Mouse (Mus musculus): Measurements from ENCODE around the gene Fars2. TPM values are rescaled to one million over a fixed set of nuclear protein-coding genes. Genes with fewer than 3 reads are reported as not detected.

Fars2 gene
- total and polyA plus RNA-seq, 3 experiments: 32.0 to 57.6 (median 54.6) TPM

DNA sequence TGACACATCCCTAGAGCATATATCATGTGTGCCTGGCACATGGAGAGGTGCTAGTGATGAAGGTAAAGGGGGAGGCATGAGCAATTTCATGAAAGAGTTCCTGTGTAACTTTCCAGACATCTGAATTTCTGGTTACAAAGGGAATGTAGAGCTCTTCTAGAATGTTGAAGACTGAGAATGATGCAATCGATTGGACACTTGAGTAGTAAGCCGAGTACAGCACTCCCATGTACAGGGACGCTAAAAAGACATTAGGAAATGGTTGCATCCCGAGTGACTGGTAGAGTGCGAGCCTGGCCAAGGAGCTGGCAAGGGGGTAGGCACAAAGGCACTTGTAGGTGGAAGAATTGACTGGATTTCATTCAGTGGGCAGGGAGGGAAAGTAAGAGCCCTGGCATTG is 102.3 kb downstream of the Fars2 start:
- no peak for ATAC-seq (ENCODE audit: extremely low read depth, insufficient number of reproducible peaks, low FRiP score, poor library complexity, severe bottlenecking)
- H3K36me3 ChIP-seq (replicated peaks): peaks cover 35% of the 10 kb centered on the region
- H3K27me3 ChIP-seq (ENCODE audit: insufficient read depth, low read length): no peaks in the 10 kb centered on the region

DNA sequence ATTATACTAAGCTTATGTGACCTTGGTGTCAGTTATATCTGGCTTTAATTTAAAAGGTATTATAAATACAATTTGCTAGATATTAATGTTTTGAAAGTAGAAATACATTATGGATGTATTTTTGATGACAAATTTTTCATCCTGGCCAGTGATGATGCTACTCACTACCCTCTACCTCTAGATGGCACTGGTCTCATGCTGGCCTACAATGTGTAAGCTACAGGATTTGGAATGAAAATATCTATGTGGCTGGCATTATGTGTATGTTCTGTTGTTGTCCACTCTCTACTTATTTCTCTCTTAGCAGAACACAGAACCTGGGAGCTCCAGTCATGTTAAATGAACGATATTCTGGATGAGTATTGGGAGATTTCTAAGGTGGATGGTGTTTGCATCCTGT is 104.7 kb downstream of the Fars2 start:
- no peaks in the 10 kb centered on the region for H3K4me1 ChIP-seq (ENCODE audit: insufficient read depth, low read depth, low read length)
- no peaks in the 10 kb centered on the region for H3K9me3 ChIP-seq (replicated peaks)
- no peaks in the 10 kb centered on the region for H3K27me3 ChIP-seq (ENCODE audit: insufficient read depth, low read length)
- peaks cover 35% of the 10 kb centered on the region for H3K36me3 ChIP-seq (replicated peaks)
- DNase-seq (ENCODE audit: low spot score) (no peak), ATAC-seq (ENCODE audit: extremely low read depth, insufficient number of reproducible peaks, low FRiP score, poor library complexity, severe bottlenecking) (no peak)
- H3K4me3 ChIP-seq (ENCODE audit: low read depth, low read length): no peak overlapping the region
- TF ChIP-seq TAL1 (conservative IDR thresholded peaks at IDR 0.05; ENCODE audit: low read depth, low read length): no peak
- no peak for TF ChIP-seq CTCF (IDR thresholded peaks at IDR 0.05; ENCODE audit: low read depth, low read length)
- TF ChIP-seq POLR2AphosphoS5 (IDR thresholded peaks at IDR 0.05; ENCODE audit: insufficient replicate concordance, low read depth, low read length): no peak
- no peak for TF ChIP-seq GATA1 (IDR thresholded peaks at IDR 0.05; ENCODE audit: borderline replicate concordance, low read length)
- TF ChIP-seq GATA2 (IDR thresholded peaks at IDR 0.05; ENCODE audit: borderline replicate concordance, low read depth, low read length): no peak

More for the DNA sequence above, 102.3 kb downstream of the Fars2 start:
- Histone ChIP-seq H3K4me3 (ENCODE audit: low read depth, low read length) (no peak overlapping the region), H3K9me3 (replicated peaks) (no peaks in the 10 kb centered on the region), H3K4me1 (ENCODE audit: insufficient read depth, low read depth, low read length) (no peaks in the 10 kb centered on the region)
- TF ChIP-seq POLR2AphosphoS5 (IDR thresholded peaks at IDR 0.05; ENCODE audit: insufficient replicate concordance, low read depth, low read length) (no peak), GATA1 (IDR thresholded peaks at IDR 0.05; ENCODE audit: borderline replicate concordance, low read length) (no peak), GATA2 (IDR thresholded peaks at IDR 0.05; ENCODE audit: borderline replicate concordance, low read depth, low read length) (no peak), CTCF (IDR thresholded peaks at IDR 0.05; ENCODE audit: low read depth, low read length) (no peak), TAL1 (conservative IDR thresholded peaks at IDR 0.05; ENCODE audit: low read depth, low read length) (no peak)
- DNase-seq (ENCODE audit: low spot score): no peak

DNA sequence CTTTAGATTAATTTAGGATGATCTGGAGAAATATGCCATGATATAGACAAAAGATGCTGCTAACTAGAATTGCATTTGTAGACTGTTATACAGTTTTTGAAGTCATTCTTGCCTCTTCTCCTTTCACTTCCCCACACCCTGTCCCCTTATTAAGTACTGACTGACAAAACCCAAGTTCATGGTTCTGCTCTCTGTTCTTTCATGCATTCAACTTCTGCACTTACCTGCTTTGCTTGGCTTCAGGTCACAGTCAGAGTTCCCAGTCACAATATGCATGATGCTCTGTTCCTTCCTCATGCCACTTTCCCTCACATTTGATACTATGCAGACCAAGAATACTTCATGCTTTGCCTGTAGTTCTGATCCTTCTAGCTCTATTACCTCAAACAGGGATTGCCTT is 105.5 kb downstream of the Fars2 start:
- no peaks in the 10 kb centered on the region for H3K27me3 ChIP-seq (ENCODE audit: insufficient read depth, low read length)
- H3K4me1 ChIP-seq (ENCODE audit: insufficient read depth, low read depth, low read length): no peaks in the 10 kb centered on the region
- ATAC-seq (ENCODE audit: extremely low read depth, insufficient number of reproducible peaks, low FRiP score, poor library complexity, severe bottlenecking) (no peak), DNase-seq (ENCODE audit: low spot score) (no peak)
- TF ChIP-seq TAL1 (conservative IDR thresholded peaks at IDR 0.05; ENCODE audit: low read depth, low read length): no peak
- TF ChIP-seq CTCF (IDR thresholded peaks at IDR 0.05; ENCODE audit: low read depth, low read length): no peak
- TF ChIP-seq GATA1 (IDR thresholded peaks at IDR 0.05; ENCODE audit: borderline replicate concordance, low read length): no peak
- no peak for TF ChIP-seq POLR2AphosphoS5 (IDR thresholded peaks at IDR 0.05; ENCODE audit: insufficient replicate concordance, low read depth, low read length)
- no peak for TF ChIP-seq GATA2 (IDR thresholded peaks at IDR 0.05; ENCODE audit: borderline replicate concordance, low read depth, low read length)
- peaks cover 32% of the 10 kb centered on the region for H3K36me3 ChIP-seq (replicated peaks)
- H3K9me3 ChIP-seq (replicated peaks): no peaks in the 10 kb centered on the region
- no peak overlapping the region for H3K4me3 ChIP-seq (ENCODE audit: low read depth, low read length)

DNA sequence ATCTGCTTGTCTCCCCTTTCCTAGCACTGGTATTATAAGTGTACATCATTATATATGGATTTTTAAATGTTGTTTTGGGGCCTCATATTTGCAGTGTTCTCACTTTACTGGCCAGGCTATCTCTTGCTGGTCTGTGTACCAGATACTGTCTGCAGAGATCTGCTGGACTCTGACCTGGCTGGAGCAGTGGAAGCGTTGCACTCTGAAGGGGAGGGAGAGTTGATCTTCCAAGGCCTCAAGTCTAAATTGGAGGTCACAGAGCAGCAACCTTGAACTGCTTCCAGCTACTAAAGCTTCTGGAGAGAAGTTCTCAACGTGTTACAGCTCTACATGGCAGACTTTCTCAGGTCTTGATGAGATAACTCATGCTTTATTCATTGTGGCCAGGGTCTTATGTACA is 107.2 kb downstream of the Fars2 start:
- DNase-seq (ENCODE audit: low spot score): no peak

DNA sequence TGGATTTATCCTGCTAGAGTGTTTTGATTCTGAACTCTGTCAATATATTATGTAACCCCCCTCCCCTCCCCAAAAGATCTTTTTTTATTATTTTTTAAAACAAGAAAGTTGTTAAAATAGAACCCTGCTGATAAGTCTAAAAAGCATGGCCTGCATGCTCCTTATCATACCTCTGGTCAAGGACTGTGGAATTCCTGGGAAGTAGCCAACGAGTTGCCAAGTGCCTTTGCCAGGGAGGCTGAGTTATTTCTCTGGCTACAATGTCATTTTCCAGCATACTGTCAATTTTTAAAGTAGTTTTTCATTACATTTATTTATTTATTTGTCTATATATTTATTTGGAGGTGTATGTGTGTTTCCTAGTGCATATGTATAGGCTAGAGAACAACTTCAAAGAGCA is 125.0 kb downstream of the Fars2 start:
- ATAC-seq (ENCODE audit: extremely low read depth, insufficient number of reproducible peaks, low FRiP score, poor library complexity, severe bottlenecking): no peak
- TF ChIP-seq GATA2 (IDR thresholded peaks at IDR 0.05; ENCODE audit: borderline replicate concordance, low read depth, low read length): no peak
- no peak for TF ChIP-seq GATA1 (IDR thresholded peaks at IDR 0.05; ENCODE audit: borderline replicate concordance, low read length)
- TF ChIP-seq POLR2AphosphoS5 (IDR thresholded peaks at IDR 0.05; ENCODE audit: insufficient replicate concordance, low read depth, low read length): no peak
- no peak for TF ChIP-seq CTCF (IDR thresholded peaks at IDR 0.05; ENCODE audit: low read depth, low read length)
- TF ChIP-seq TAL1 (conservative IDR thresholded peaks at IDR 0.05; ENCODE audit: low read depth, low read length): no peak
- H3K27me3 ChIP-seq (ENCODE audit: insufficient read depth, low read length): no peaks in the 10 kb centered on the region

More for the DNA sequence above, 107.2 kb downstream of the Fars2 start:
- no peak for ATAC-seq (ENCODE audit: extremely low read depth, insufficient number of reproducible peaks, low FRiP score, poor library complexity, severe bottlenecking)
- Histone ChIP-seq H3K4me1 (ENCODE audit: insufficient read depth, low read depth, low read length) (no peaks in the 10 kb centered on the region), H3K27me3 (ENCODE audit: insufficient read depth, low read length) (no peaks in the 10 kb centered on the region), H3K9me3 (replicated peaks) (no peaks in the 10 kb centered on the region), H3K36me3 (replicated peaks) (peaks cover 22% of the 10 kb centered on the region), H3K4me3 (ENCODE audit: low read depth, low read length) (no peak overlapping the region)
- no peak for TF ChIP-seq CTCF (IDR thresholded peaks at IDR 0.05; ENCODE audit: low read depth, low read length)
- TF ChIP-seq TAL1 (conservative IDR thresholded peaks at IDR 0.05; ENCODE audit: low read depth, low read length): no peak
- no peak for TF ChIP-seq GATA2 (IDR thresholded peaks at IDR 0.05; ENCODE audit: borderline replicate concordance, low read depth, low read length)
- TF ChIP-seq GATA1 (IDR thresholded peaks at IDR 0.05; ENCODE audit: borderline replicate concordance, low read length): no peak
- no peak for TF ChIP-seq POLR2AphosphoS5 (IDR thresholded peaks at IDR 0.05; ENCODE audit: insufficient replicate concordance, low read depth, low read length)

DNA sequence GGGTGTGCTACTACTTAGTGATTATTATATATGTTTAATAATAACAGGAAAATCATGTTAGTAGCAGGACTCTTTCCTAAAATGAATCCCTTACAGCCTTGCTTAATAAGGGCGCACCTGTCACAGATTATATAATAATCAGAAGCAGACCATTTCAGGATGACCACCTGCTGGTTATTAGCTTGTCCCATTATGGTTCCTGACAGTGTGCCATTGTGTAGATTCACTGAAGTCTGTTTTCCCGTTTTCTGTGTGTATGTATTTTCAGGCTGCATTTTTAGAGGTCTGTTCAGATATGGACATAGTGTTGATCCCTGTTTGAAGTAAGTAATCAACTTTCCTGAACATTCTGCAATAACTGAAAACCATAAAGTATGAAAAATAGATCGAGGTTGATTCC is 136.7 kb downstream of the Fars2 start:
- H3K4me1 ChIP-seq (ENCODE audit: insufficient read depth, low read depth, low read length): no peaks in the 10 kb centered on the region
- no peaks in the 10 kb centered on the region for H3K27me3 ChIP-seq (ENCODE audit: insufficient read depth, low read length)
- H3K9me3 ChIP-seq (replicated peaks): no peaks in the 10 kb centered on the region
- TF ChIP-seq TAL1 (conservative IDR thresholded peaks at IDR 0.05; ENCODE audit: low read depth, low read length) (no peak), GATA2 (IDR thresholded peaks at IDR 0.05; ENCODE audit: borderline replicate concordance, low read depth, low read length) (no peak), POLR2AphosphoS5 (IDR thresholded peaks at IDR 0.05; ENCODE audit: insufficient replicate concordance, low read depth, low read length) (no peak), GATA1 (IDR thresholded peaks at IDR 0.05; ENCODE audit: borderline replicate concordance, low read length) (no peak), CTCF (IDR thresholded peaks at IDR 0.05; ENCODE audit: low read depth, low read length) (no peak)
- no peak overlapping the region for H3K4me3 ChIP-seq (ENCODE audit: low read depth, low read length)
- no peak for ATAC-seq (ENCODE audit: extremely low read depth, insufficient number of reproducible peaks, low FRiP score, poor library complexity, severe bottlenecking)
- peaks cover 17% of the 10 kb centered on the region for H3K36me3 ChIP-seq (replicated peaks)
- no peak for DNase-seq (ENCODE audit: low spot score)

More for the DNA sequence above, 125.0 kb downstream of the Fars2 start:
- H3K36me3 ChIP-seq (replicated peaks): peaks cover 19% of the 10 kb centered on the region
- H3K4me3 ChIP-seq (ENCODE audit: low read depth, low read length): no peak overlapping the region
- no peaks in the 10 kb centered on the region for H3K9me3 ChIP-seq (replicated peaks)
- H3K4me1 ChIP-seq (ENCODE audit: insufficient read depth, low read depth, low read length): no peaks in the 10 kb centered on the region
- no peak for DNase-seq (ENCODE audit: low spot score)
